In genomic region chr3:51907113-51907860, GRCm38 (mm10) we compare ENCODE assay signal across 13 mouse cellular contexts.
DNase-seq lines count a peak whose midpoint lies in the region; ATAC-seq and TF ChIP-seq lines count a peak whose summit lies in the region.
"Had no signal": no experiment of that assay in that cellular context is flagged by ENCODE, and none has a peak within 500 bp of the region (broad histone marks: within the 10 kb centered on the region; RNA-seq: fewer than 3 reads in every experiment).

No protein-coding gene starts in this region.

- H3K9ac ChIP-seq in heart, embryonic 15.5 days: no peak overlapping the region
- H3K9ac ChIP-seq in heart, adult 2 months (ENCODE audit: low read depth, low read length): no peak overlapping the region
- H3K9ac ChIP-seq in midbrain, embryonic 11.5 days (ENCODE audit: low read length): no peak overlapping the region
- H3K9ac ChIP-seq in midbrain, embryonic 15.5 days: no peak overlapping the region
- no peak overlapping the region for H3K9ac ChIP-seq in hindbrain, embryonic 14.5 days
- H3K9ac ChIP-seq in stomach, embryonic 15.5 days: no peak overlapping the region
- H3K9ac ChIP-seq: liver, postnatal 0 days had no signal

- ATAC-seq in heart, embryonic 15.5 days (replicated peaks; ENCODE audit: insufficient number of reproducible peaks, insufficient read depth, low FRiP score, low read depth): no peak
- ATAC-seq in midbrain, embryonic 11.5 days (ENCODE audit: low FRiP score): peak; percentile 56
- ATAC-seq in midbrain, embryonic 15.5 days (replicated peaks): no peak; the same call in 1 of the 2 replicates
- ATAC-seq in hindbrain, embryonic 14.5 days (ENCODE audit: low FRiP score): peak; percentile 55; the same call in 1 of the 2 replicates
- ATAC-seq in stomach, embryonic 15.5 days (ENCODE audit: insufficient read depth, low FRiP score, low read depth): no peak
- ATAC-seq: liver, postnatal 0 days had no signal

- DNase-seq in heart, adult 2 months: no peak
- peak; percentile 88 for DNase-seq in midbrain, embryonic 11.5 days (ENCODE audit: low spot score, missing footprints)
- DNase-seq in hindbrain, embryonic 14.5 days (ENCODE audit: low spot score): no peak
- DNase-seq in frontal cortex, postnatal 10 days (ENCODE audit: low spot score in 2 of 2): no peak
- DNase-seq in right cerebral cortex, adult 2 months (ENCODE audit: low spot score in 2 of 2): no peak
- DNase-seq: cerebellum, adult 8-10 months; gastrocnemius, postnatal 10 days; left cerebral cortex, postnatal 4 days; liver, postnatal 0 days had no signal

- peaks cover 2% of the 10 kb centered on the region; the same call in 1 of the 2 replicates for H3K79me2 ChIP-seq in heart, adult 2 months (replicated peaks; ENCODE audit: control insufficient read depth, insufficient read depth, low read length)

- no peak for TF ChIP-seq EP300 in heart, adult 2 months (IDR thresholded peaks at IDR 0.05; ENCODE audit: insufficient read depth, low read depth, low read length)

- intact Hi-C loops in heart, adult 2 months (cut with DNase I): no loop called here

- H3K4me1 ChIP-seq in heart, embryonic 15.5 days (replicated peaks): peaks cover 43% of the 10 kb centered on the region
- H3K4me1 ChIP-seq in heart, adult 2 months (ENCODE audit: control insufficient read depth, insufficient read depth, low read length): peaks cover 4% of the 10 kb centered on the region
- H3K4me1 ChIP-seq in midbrain, embryonic 11.5 days (ENCODE audit: control insufficient read depth, insufficient read depth, low read length): peaks cover 20% of the 10 kb centered on the region
- H3K4me1 ChIP-seq in midbrain, embryonic 15.5 days: peaks cover 23% of the 10 kb centered on the region
- peaks cover 10% of the 10 kb centered on the region; the same call in 1 of the 2 replicates for H3K4me1 ChIP-seq in hindbrain, embryonic 14.5 days (replicated peaks; ENCODE audit: control insufficient read depth, insufficient read depth, low read length)
- H3K4me1 ChIP-seq in stomach, embryonic 15.5 days: peaks cover 19% of the 10 kb centered on the region

- no peaks in the 10 kb centered on the region for H3K36me3 ChIP-seq in heart, embryonic 15.5 days
- H3K36me3 ChIP-seq in heart, adult 2 months (ENCODE audit: control insufficient read depth, insufficient read depth, low read length): peaks cover 5% of the 10 kb centered on the region
- H3K36me3 ChIP-seq in midbrain, embryonic 11.5 days (ENCODE audit: control insufficient read depth, insufficient read depth, low read length): no peaks in the 10 kb centered on the region
- no peaks in the 10 kb centered on the region for H3K36me3 ChIP-seq in midbrain, embryonic 15.5 days (replicated peaks)
- H3K36me3 ChIP-seq in hindbrain, embryonic 14.5 days (replicated peaks; ENCODE audit: control insufficient read depth, insufficient read depth): no peaks in the 10 kb centered on the region
- no peaks in the 10 kb centered on the region for H3K36me3 ChIP-seq in stomach, embryonic 15.5 days

- H3K4me2 ChIP-seq in heart, embryonic 15.5 days: no peak overlapping the region
- no peak overlapping the region for H3K4me2 ChIP-seq in midbrain, embryonic 11.5 days
- no peak overlapping the region for H3K4me2 ChIP-seq in midbrain, embryonic 15.5 days
- no peak overlapping the region for H3K4me2 ChIP-seq in hindbrain, embryonic 14.5 days (replicated peaks)
- no peak overlapping the region for H3K4me2 ChIP-seq in stomach, embryonic 15.5 days

- WGBS in heart, embryonic 15.5 days: 52% methylated on average over 10 of the region's 10 CpGs
- 72% methylated on average over 10 of the region's 10 CpGs for WGBS in heart, adult 2 months
- 22% methylated on average over 10 of the region's 10 CpGs for WGBS in midbrain, embryonic 11.5 days
- WGBS in midbrain, embryonic 15.5 days: 32% methylated on average over 10 of the region's 10 CpGs
- 52% methylated on average over 10 of the region's 10 CpGs for WGBS in hindbrain, embryonic 14.5 days
- WGBS in stomach, embryonic 15.5 days: 61% methylated on average over 10 of the region's 10 CpGs

- 0 out of 2 replicates have a peak overlapping the region, but pooled peaks have one; percentile 37 for H3K27ac ChIP-seq in heart, embryonic 15.5 days
- H3K27ac ChIP-seq in heart, adult 2 months: no peak overlapping the region; the same call in none of the 2 replicates
- peak overlapping the region; percentile 27; the same call in 1 of the 2 replicates for H3K27ac ChIP-seq in midbrain, embryonic 11.5 days (ENCODE audit: low read depth, low read length)
- H3K27ac ChIP-seq in midbrain, embryonic 15.5 days: no peak overlapping the region
- H3K27ac ChIP-seq in hindbrain, embryonic 14.5 days: no peak overlapping the region
- H3K27ac ChIP-seq in stomach, embryonic 15.5 days: peak overlapping the region; percentile 16; the same call in 1 of the 2 replicates
- H3K27ac ChIP-seq: layer of hippocampus, adult 2 months had no signal

- H3K4me3 ChIP-seq in heart, embryonic 15.5 days: no peak overlapping the region
- H3K4me3 ChIP-seq in heart, adult 2 months: no peak overlapping the region
- H3K4me3 ChIP-seq in midbrain, embryonic 11.5 days (ENCODE audit: low read depth, low read length): no peak overlapping the region
- no peak overlapping the region for H3K4me3 ChIP-seq in midbrain, embryonic 15.5 days
- H3K4me3 ChIP-seq in hindbrain, embryonic 14.5 days (replicated peaks; ENCODE audit: low read length): no peak overlapping the region
- H3K4me3 ChIP-seq in stomach, embryonic 15.5 days (replicated peaks): no peak overlapping the region
- H3K4me3 ChIP-seq: layer of hippocampus, adult 2 months had no signal

- no peaks in the 10 kb centered on the region for H3K27me3 ChIP-seq in heart, embryonic 15.5 days
- H3K27me3 ChIP-seq in heart, adult 2 months (ENCODE audit: control insufficient read depth, insufficient read depth, low read length): no peaks in the 10 kb centered on the region
- no peaks in the 10 kb centered on the region for H3K27me3 ChIP-seq in midbrain, embryonic 11.5 days (ENCODE audit: control insufficient read depth, insufficient read depth, low read length)
- no peaks in the 10 kb centered on the region for H3K27me3 ChIP-seq in midbrain, embryonic 15.5 days (replicated peaks)
- no peaks in the 10 kb centered on the region for H3K27me3 ChIP-seq in hindbrain, embryonic 14.5 days (ENCODE audit: control insufficient read depth, insufficient read depth, low read length)
- H3K27me3 ChIP-seq in stomach, embryonic 15.5 days (replicated peaks): no peaks in the 10 kb centered on the region

- TF ChIP-seq CTCF in heart, adult 2 months (IDR thresholded peaks at IDR 0.05): no peak

- TF ChIP-seq POLR2A in heart, adult 2 months (IDR thresholded peaks at IDR 0.05; ENCODE audit: insufficient read depth, low read depth, low read length): no peak

- H3K9me3 ChIP-seq in heart, embryonic 15.5 days (replicated peaks): no peaks in the 10 kb centered on the region
- no peaks in the 10 kb centered on the region for H3K9me3 ChIP-seq in midbrain, embryonic 11.5 days (ENCODE audit: control insufficient read depth, low read length)
- H3K9me3 ChIP-seq in midbrain, embryonic 15.5 days: no peaks in the 10 kb centered on the region
- H3K9me3 ChIP-seq in hindbrain, embryonic 14.5 days (ENCODE audit: control insufficient read depth, low read length): no peaks in the 10 kb centered on the region
- H3K9me3 ChIP-seq in stomach, embryonic 15.5 days: no peaks in the 10 kb centered on the region

Comparison
In these comparisons a context has a peak if more than half of its experiments do, and no peak if none do; other contexts are left out.
1. ATAC-seq: peak in midbrain, embryonic 11.5 days (single experiment) and hindbrain, embryonic 14.5 days (single experiment); none in heart, embryonic 15.5 days (single experiment), midbrain, embryonic 15.5 days (single experiment) and stomach, embryonic 15.5 days (single experiment).
2. H3K27ac ChIP-seq: peak in heart, embryonic 15.5 days (single experiment), midbrain, embryonic 11.5 days (single experiment) and stomach, embryonic 15.5 days (single experiment); none in heart, adult 2 months (single experiment), midbrain, embryonic 15.5 days (single experiment) and hindbrain, embryonic 14.5 days (single experiment).